Mouse (Mus musculus) left cerebral cortex, adult 9 months (tissue): ENCODE data around the gene Mcf2l.

Experiments
- DNase-seq, 2 experiments: peaks; one replicate each; pipeline ENCODE4 v3.0.0; 2022; ENCODE audit warnings: low spot score in 2 of 2

The Mcf2l gene

GRCm38 (mm10) chr8:12994468-12994867 lies 120.9 kb downstream of the Mcf2l start:
- no peak for DNase-seq

GRCm38 (mm10) chr8:12995481-12995880 lies 121.9 kb downstream of the Mcf2l start:
- DNase-seq, result no peak

GRCm38 (mm10) chr8:12996831-12997275 lies 123.2 kb downstream of the Mcf2l start:
- no peak for DNase-seq

GRCm38 (mm10) chr8:12998331-12998730 lies 124.7 kb downstream of the Mcf2l start:
- no peak for DNase-seq

- DNase-seq, result peak in 1 of 2 experiments; percentile 59
These were observed 126.2 kb downstream of the Mcf2l start for GRCm38 (mm10) chr8:12999793-13000192.

- DNase-seq, result no peak
These were observed 133.9 kb downstream of the Mcf2l start for GRCm38 (mm10) chr8:13007458-13007857.

- no peak for DNase-seq
These were observed 136.7 kb downstream of the Mcf2l start for GRCm38 (mm10) chr8:13010313-13010712.

- DNase-seq, result no peak
These were observed 146.0 kb downstream of the Mcf2l start for GRCm38 (mm10) chr8:13019560-13019959.

GRCm38 (mm10) chr8:13021830-13022229 lies 148.2 kb downstream of the Mcf2l start:
- peak in 1 of 2 experiments; percentile 60 for DNase-seq

GRCm38 (mm10) chr8:13025487-13026224 lies 152.1 kb downstream of the Mcf2l start, which contains the start of gene F7:
F7 (plus strand) TSS chr8:13026034.
- DNase-seq, result no peak

- no peak for DNase-seq
These were observed 154.0 kb downstream of the Mcf2l start for GRCm38 (mm10) chr8:13027615-13028014.

- DNase-seq, result peak; percentile 47 to 83
These were observed 154.9 kb downstream of the Mcf2l start for GRCm38 (mm10) chr8:13028482-13028881.

- DNase-seq, result peak; percentile 44 to 55
These were observed 162.8 kb downstream of the Mcf2l start for GRCm38 (mm10) chr8:13036346-13036812.

- no peak for DNase-seq
These were observed 163.4 kb downstream of the Mcf2l start, which contains the start of gene F10 for GRCm38 (mm10) chr8:13037015-13037414. F10 (plus strand) TSS chr8:13037308.

GRCm38 (mm10) chr8:13037569-13037968 lies 164.0 kb downstream of the Mcf2l start:
- DNase-seq, result no peak

GRCm38 (mm10) chr8:13039054-13039453 lies 165.4 kb downstream of the Mcf2l start:
- DNase-seq, result no peak

GRCm38 (mm10) chr8:13041459-13041858 lies 167.9 kb downstream of the Mcf2l start:
- DNase-seq, result no peak

GRCm38 (mm10) chr8:13047652-13048051 lies 174.0 kb downstream of the Mcf2l start:
- no peak for DNase-seq

GRCm38 (mm10) chr8:13050550-13050949 lies 176.9 kb downstream of the Mcf2l start:
- DNase-seq, result no peak

GRCm38 (mm10) chr8:13057351-13057750 lies 183.7 kb downstream of the Mcf2l start:
- DNase-seq, result no peak

- no peak for DNase-seq
These were observed 187.0 kb downstream of the Mcf2l start, which contains the start of gene Proz for GRCm38 (mm10) chr8:13060441-13061150. Proz (plus strand) TSS chr8:13060914.

- DNase-seq, result no peak
These were observed 189.5 kb downstream of the Mcf2l start for GRCm38 (mm10) chr8:13063112-13063511.
